Comparison of ENCODE assay signal across 10 mouse cellular contexts in genomic region chr14:31126826-31127225, GRCm38 (mm10). TPM values are rescaled to one million over a fixed set of nuclear protein-coding genes. Genes with fewer than 3 reads are reported as not detected.
DNase-seq lines count a peak whose midpoint lies in the region; ATAC-seq lines count a peak whose summit lies in the region.
"Had no signal": no experiment of that assay in that cellular context is flagged by ENCODE, and none has a peak within 500 bp of the region (broad histone marks: within the 10 kb centered on the region; RNA-seq: fewer than 3 reads in every experiment).

No protein-coding gene starts in this region.

- H3K27me3 ChIP-seq in heart, embryonic 15.5 days, result no peaks in the 10 kb centered on the region
- no peaks in the 10 kb centered on the region for H3K27me3 ChIP-seq in midbrain, embryonic 13.5 days
- H3K27me3 ChIP-seq in midbrain, embryonic 11.5 days (ENCODE audit: control insufficient read depth, insufficient read depth, low read length), result no peaks in the 10 kb centered on the region
- H3K27me3 ChIP-seq in limb, embryonic 13.5 days, result no peaks in the 10 kb centered on the region
- H3K27me3 ChIP-seq in stomach, embryonic 16.5 days (ENCODE audit: control insufficient read depth, insufficient read depth, low read length), result no peaks in the 10 kb centered on the region

- peak overlapping the region; percentile 45 for H3K4me2 ChIP-seq in heart, embryonic 15.5 days
- peak overlapping the region; percentile 41; the same call in 1 of the 2 replicates for H3K4me2 ChIP-seq in midbrain, embryonic 13.5 days (replicated peaks)
- no peak overlapping the region for H3K4me2 ChIP-seq in midbrain, embryonic 11.5 days
- H3K4me2 ChIP-seq in limb, embryonic 13.5 days (replicated peaks), result peak overlapping the region; percentile 55
- 0 out of 2 replicates have a peak overlapping the region, but pooled peaks have one; percentile 31 for H3K4me2 ChIP-seq in stomach, embryonic 16.5 days (ENCODE audit: low read depth, low read length)

- ATAC-seq in heart, embryonic 15.5 days (replicated peaks; ENCODE audit: insufficient number of reproducible peaks, insufficient read depth, low FRiP score, low read depth), result no peak
- no peak for ATAC-seq in midbrain, embryonic 13.5 days
- no peak for ATAC-seq in midbrain, embryonic 11.5 days (ENCODE audit: low FRiP score)
- ATAC-seq in limb, embryonic 13.5 days (ENCODE audit: low FRiP score, low read depth), result no peak
- no peak for ATAC-seq in stomach, embryonic 16.5 days (ENCODE audit: insufficient read depth, low FRiP score)

- DNase-seq in heart, postnatal 36 days, result no peak
- DNase-seq in midbrain, embryonic 11.5 days (ENCODE audit: low spot score, missing footprints), result no peak
- no peak for DNase-seq in right cerebral cortex, postnatal 25 days
- no peak for DNase-seq in cerebellum, postnatal 36 days
- DNase-seq: right cerebral cortex, postnatal 14 days had no signal

- H3K27ac ChIP-seq in heart, embryonic 15.5 days, result peak overlapping the region; percentile 26; the same call in 1 of the 2 replicates
- H3K27ac ChIP-seq in midbrain, embryonic 13.5 days, result no peak overlapping the region
- no peak overlapping the region for H3K27ac ChIP-seq in midbrain, embryonic 11.5 days (ENCODE audit: low read depth, low read length)
- no peak overlapping the region for H3K27ac ChIP-seq in limb, embryonic 13.5 days
- H3K27ac ChIP-seq in stomach, embryonic 16.5 days (ENCODE audit: low read length), result no peak overlapping the region
- H3K27ac ChIP-seq: layer of hippocampus, adult 2 months had no signal

- no peak overlapping the region for H3K9ac ChIP-seq in heart, embryonic 15.5 days
- H3K9ac ChIP-seq in midbrain, embryonic 13.5 days (replicated peaks), result no peak overlapping the region
- no peak overlapping the region for H3K9ac ChIP-seq in midbrain, embryonic 11.5 days (ENCODE audit: low read length)
- H3K9ac ChIP-seq in limb, embryonic 13.5 days, result no peak overlapping the region
- no peak overlapping the region; the same call in 1 of the 2 replicates for H3K9ac ChIP-seq in stomach, embryonic 16.5 days (ENCODE audit: low read length)

- H3K4me3 ChIP-seq in heart, embryonic 15.5 days, result peak overlapping the region; percentile 21; the same call in 1 of the 2 replicates
- no peak overlapping the region for H3K4me3 ChIP-seq in midbrain, embryonic 13.5 days (replicated peaks)
- H3K4me3 ChIP-seq in midbrain, embryonic 11.5 days (ENCODE audit: low read depth, low read length), result no peak overlapping the region
- H3K4me3 ChIP-seq in limb, embryonic 13.5 days, result no peak overlapping the region; the same call in 1 of the 2 replicates
- H3K4me3 ChIP-seq in stomach, embryonic 16.5 days (replicated peaks; ENCODE audit: low read length), result no peak overlapping the region
- H3K4me3 ChIP-seq: layer of hippocampus, adult 2 months had no signal

- peaks cover 40% of the 10 kb centered on the region for H3K4me1 ChIP-seq in heart, embryonic 15.5 days (replicated peaks)
- H3K4me1 ChIP-seq in midbrain, embryonic 13.5 days (replicated peaks), result peaks cover 48% of the 10 kb centered on the region
- H3K4me1 ChIP-seq in midbrain, embryonic 11.5 days (ENCODE audit: control insufficient read depth, insufficient read depth, low read length), result peaks cover 14% of the 10 kb centered on the region
- H3K4me1 ChIP-seq in limb, embryonic 13.5 days, result peaks cover 46% of the 10 kb centered on the region
- peaks cover 27% of the 10 kb centered on the region for H3K4me1 ChIP-seq in stomach, embryonic 16.5 days (ENCODE audit: control insufficient read depth, insufficient read depth, low read length)

- H3K9me3 ChIP-seq in heart, embryonic 15.5 days (replicated peaks), result no peaks in the 10 kb centered on the region
- H3K9me3 ChIP-seq in midbrain, embryonic 13.5 days, result no peaks in the 10 kb centered on the region
- H3K9me3 ChIP-seq in midbrain, embryonic 11.5 days (ENCODE audit: control insufficient read depth, low read length), result no peaks in the 10 kb centered on the region
- no peaks in the 10 kb centered on the region for H3K9me3 ChIP-seq in limb, embryonic 13.5 days
- no peaks in the 10 kb centered on the region for H3K9me3 ChIP-seq in stomach, embryonic 16.5 days (replicated peaks; ENCODE audit: control insufficient read depth, low read length)

- WGBS in heart, embryonic 15.5 days, result 84% methylated on average over 8 of the region's 8 CpGs
- WGBS in midbrain, embryonic 13.5 days, result 96% methylated on average over 8 of the region's 8 CpGs
- WGBS in midbrain, embryonic 11.5 days, result 93% methylated on average over 8 of the region's 8 CpGs
- 93% methylated on average over 8 of the region's 8 CpGs for WGBS in limb, embryonic 13.5 days
- WGBS in stomach, embryonic 16.5 days, result 89% methylated on average over 8 of the region's 8 CpGs

- intact Hi-C loops in heart, postnatal 36 days (cut with DNase I), result no loop called here

- H3K36me3 ChIP-seq in heart, embryonic 15.5 days, result peaks cover 16% of the 10 kb centered on the region
- peaks cover 11% of the 10 kb centered on the region for H3K36me3 ChIP-seq in midbrain, embryonic 13.5 days
- H3K36me3 ChIP-seq in midbrain, embryonic 11.5 days (ENCODE audit: control insufficient read depth, insufficient read depth, low read length), result no peaks in the 10 kb centered on the region; the same call in 1 of the 2 replicates
- peaks cover 18% of the 10 kb centered on the region for H3K36me3 ChIP-seq in limb, embryonic 13.5 days
- H3K36me3 ChIP-seq in stomach, embryonic 16.5 days (ENCODE audit: control insufficient read depth, insufficient read depth, low read length), result no peaks in the 10 kb centered on the region

RNA-seq across cellular contexts. Expression of gene Smim4, which starts 1.9 kb away (rescaled TPM):
- polyA plus RNA-seq in heart, embryonic 15.5 days (2015; fragmentation: Nextera tagmentation; extraction: Ambion mirVana), result 75.6 and 94.1 TPM in 2 replicates
- total RNA-seq in heart, postnatal 36 days (2021), result 10 to 100 TPM; 64.8 to 72.2 TPM
- polyA plus RNA-seq in midbrain, embryonic 13.5 days (2015; fragmentation: Nextera tagmentation; extraction: Ambion mirVana), result 75.8 and 78.8 TPM in 2 replicates
- polyA plus RNA-seq in midbrain, embryonic 11.5 days (2014; fragmentation: Nextera tagmentation; extraction: Ambion mirVana), result 54.7 and 56.2 TPM in 2 replicates
- 68.5 and 70.1 TPM in 2 replicates for polyA plus RNA-seq in limb, embryonic 13.5 days (2015; fragmentation: Nextera tagmentation; extraction: Ambion mirVana)
- polyA plus RNA-seq in stomach, embryonic 16.5 days (2015; fragmentation: Nextera tagmentation; extraction: Ambion mirVana), result 60.3 and 66.4 TPM in 2 replicates

RNA-seq across cellular contexts. Expression of gene Nt5dc2, which starts 4.0 kb away (rescaled TPM):
- 278 and 339 TPM in 2 replicates for polyA plus RNA-seq in heart, embryonic 15.5 days (2015; fragmentation: Nextera tagmentation; extraction: Ambion mirVana)
- total RNA-seq in heart, postnatal 36 days (2021), result 10 to 100 TPM; 19.5 to 19.9 TPM
- polyA plus RNA-seq in midbrain, embryonic 13.5 days (2015; fragmentation: Nextera tagmentation; extraction: Ambion mirVana), result 280 and 317 TPM in 2 replicates
- polyA plus RNA-seq in midbrain, embryonic 11.5 days (2014; fragmentation: Nextera tagmentation; extraction: Ambion mirVana), result 457 and 520 TPM in 2 replicates
- polyA plus RNA-seq in limb, embryonic 13.5 days (2015; fragmentation: Nextera tagmentation; extraction: Ambion mirVana), result 341 and 354 TPM in 2 replicates
- 232 and 233 TPM in 2 replicates for polyA plus RNA-seq in stomach, embryonic 16.5 days (2015; fragmentation: Nextera tagmentation; extraction: Ambion mirVana)

RNA-seq across cellular contexts. Expression of gene Stab1, which starts 41.6 kb away (rescaled TPM):
- 43.7 and 46.8 TPM in 2 replicates for polyA plus RNA-seq in heart, embryonic 15.5 days (2015; fragmentation: Nextera tagmentation; extraction: Ambion mirVana)
- total RNA-seq in heart, postnatal 36 days (2021), result 10 to 100 TPM; 66.1 to 85.9 TPM
- polyA plus RNA-seq in midbrain, embryonic 13.5 days (2015; fragmentation: Nextera tagmentation; extraction: Ambion mirVana), result 19.8 and 23.2 TPM in 2 replicates
- polyA plus RNA-seq in midbrain, embryonic 11.5 days (2014; fragmentation: Nextera tagmentation; extraction: Ambion mirVana), result 28.6 and 28.7 TPM in 2 replicates
- 26.2 and 29.4 TPM in 2 replicates for polyA plus RNA-seq in limb, embryonic 13.5 days (2015; fragmentation: Nextera tagmentation; extraction: Ambion mirVana)
- polyA plus RNA-seq in stomach, embryonic 16.5 days (2015; fragmentation: Nextera tagmentation; extraction: Ambion mirVana), result 37.7 and 41.9 TPM in 2 replicates
